Mouse (Mus musculus) frontal cortex, postnatal 36 days (tissue): ENCODE results near the gene Fam192a.

Experiments used
- DNase-seq, 2 experiments: peaks; one replicate each; pipeline ENCODE4 v3.0.0; 2022; ENCODE audit warnings: low spot score in 2 of 2

Gene Fam192a

DNA sequence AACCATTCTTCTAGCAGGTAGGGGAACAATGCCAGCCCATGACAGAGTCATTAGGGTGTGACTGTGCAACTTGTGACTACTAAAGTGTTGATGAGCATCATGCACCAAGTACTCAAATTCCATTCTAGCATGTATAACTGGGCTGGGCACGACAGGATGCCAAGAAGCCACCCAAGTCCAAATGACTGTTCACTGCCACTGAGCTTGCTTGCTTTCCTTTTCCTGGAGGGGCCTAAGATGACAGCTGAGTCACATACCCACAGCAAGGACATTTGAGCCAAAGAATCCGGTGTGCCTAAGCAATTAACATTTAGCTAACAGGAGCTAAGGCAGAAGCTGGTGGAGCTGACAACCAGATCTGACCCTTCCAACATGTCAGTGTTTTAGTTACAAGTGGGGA is 29.9 kb downstream of the Fam192a start:
- DNase-seq: no peak

DNA sequence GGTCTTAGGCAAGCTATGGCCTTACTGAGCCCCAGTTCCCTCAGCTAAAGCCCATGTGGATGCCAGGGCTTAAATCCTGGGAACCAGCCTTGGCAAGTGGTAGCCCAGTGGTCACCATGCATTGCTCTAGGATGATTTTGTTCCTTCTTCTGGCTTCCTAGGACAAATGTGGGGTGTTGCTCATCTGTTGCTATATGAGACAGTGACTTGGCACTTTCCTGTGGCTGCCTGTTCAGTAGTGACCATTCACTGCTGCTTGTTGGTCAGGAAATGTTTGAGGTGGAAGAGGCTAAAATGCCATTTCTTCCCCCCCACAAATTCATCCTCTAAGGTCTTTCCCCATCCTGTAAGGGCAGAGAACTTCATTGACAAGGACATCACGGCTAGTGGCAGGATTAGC is 32.4 kb downstream of the Fam192a start:
- DNase-seq: no peak

DNA sequence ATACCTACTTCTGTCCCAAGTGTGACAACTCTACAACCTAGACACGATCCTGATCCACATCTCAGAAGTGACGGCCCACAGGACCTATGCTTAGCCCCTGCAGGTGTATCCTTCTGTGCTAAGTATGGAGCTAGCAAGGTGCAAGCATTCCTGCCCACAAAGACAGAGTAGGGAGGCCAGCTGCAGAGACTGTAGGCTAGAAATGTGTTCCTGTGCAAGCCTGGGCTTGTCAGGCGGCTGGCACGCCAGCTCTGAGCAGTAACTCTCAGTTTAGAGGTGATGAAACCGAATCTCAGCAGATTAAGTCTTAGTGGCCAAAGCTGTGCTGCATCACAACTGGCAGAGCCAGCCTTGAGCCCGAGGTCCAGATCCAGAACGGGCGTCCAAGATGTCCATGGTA is 33.7 kb downstream of the Fam192a start:
- DNase-seq: no peak

DNA sequence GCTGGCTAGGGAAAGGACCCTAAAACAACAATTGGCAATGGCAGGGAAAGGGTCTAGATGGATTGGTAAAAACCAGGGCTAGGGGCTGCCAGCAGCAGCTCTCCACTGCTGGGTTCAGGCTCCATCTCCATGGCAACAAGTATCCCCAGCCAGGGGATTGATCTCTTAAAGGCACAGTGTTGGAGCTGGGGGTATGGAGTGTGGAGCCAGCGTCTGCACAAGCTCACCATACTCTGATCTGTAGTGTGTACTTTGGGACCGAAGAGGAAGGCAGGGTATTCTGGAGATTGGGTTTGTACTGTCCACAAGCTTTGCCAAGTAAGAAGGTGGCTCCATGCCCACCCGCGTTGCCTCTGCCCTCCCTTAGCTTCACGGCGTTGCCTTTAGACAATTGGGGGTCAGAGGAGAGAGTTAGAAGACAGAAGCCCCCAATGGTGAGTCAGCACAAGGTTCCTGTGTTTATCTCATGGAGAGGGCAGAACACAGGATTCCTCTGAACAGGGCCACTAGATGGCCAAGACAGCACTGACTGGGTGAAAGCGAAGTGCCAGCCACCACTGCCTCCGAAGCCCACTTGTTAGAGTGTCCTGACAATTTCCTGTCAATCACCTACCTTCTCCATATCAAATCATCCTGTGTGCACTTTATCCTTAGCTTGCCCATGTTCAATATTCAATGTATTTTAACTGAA is 34.5 kb downstream of the Fam192a start:
- no peak for DNase-seq

DNA sequence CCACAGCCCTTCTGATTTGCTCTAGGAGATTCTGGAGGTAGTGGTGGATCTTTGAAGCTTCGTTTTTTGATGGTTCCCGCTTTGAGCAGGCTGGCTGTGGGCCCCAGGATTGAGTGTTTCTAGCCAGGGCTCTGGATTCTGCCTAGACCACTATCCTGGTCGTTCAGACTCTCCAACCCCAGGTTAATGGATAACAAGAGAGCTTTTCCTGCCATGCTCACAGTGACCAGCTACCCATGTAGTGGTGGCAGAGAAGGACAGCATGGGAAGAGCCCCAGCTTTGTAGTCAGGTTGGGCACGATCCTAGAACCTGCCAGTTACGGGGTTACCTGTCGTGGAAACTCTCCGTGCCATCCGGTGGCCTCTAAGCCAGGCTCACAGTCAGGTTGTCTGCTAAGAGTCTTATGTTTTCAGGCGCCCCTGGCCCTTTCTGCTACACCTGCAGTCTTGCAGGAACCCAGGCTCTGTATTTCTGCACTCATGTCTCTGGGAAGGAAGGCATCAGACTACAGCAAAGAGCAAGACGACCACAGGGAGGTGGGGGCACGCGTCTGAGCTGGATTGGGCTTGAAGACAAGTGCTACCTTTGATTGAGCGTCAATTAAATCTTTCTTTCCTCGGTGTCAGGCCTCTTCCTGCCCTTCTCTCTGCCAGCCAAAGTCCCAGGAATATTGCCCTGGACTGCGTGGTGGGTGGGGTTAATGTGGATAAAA is 35.2 kb downstream of the Fam192a start:
- DNase-seq: no peak

DNA sequence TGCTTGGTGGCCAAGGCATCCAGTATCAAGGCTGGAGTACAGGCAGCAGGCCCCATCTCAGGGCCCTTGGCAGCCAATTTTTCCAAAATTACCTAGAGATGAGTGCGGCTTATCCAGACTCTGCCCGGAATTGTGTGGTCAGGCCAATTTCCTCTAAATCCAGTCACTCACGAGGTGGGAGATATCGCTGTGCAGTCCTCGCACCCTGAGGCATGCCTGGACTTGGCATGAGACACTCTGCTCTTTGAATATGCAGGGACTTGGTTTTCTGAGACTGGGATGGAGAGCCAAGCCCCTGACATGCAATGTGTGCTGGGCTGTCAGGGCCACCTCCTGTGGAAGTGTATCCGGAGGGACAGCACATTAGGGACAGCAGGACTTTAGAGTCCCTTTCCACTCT is 35.8 kb downstream of the Fam192a start:
- DNase-seq: no peak

DNA sequence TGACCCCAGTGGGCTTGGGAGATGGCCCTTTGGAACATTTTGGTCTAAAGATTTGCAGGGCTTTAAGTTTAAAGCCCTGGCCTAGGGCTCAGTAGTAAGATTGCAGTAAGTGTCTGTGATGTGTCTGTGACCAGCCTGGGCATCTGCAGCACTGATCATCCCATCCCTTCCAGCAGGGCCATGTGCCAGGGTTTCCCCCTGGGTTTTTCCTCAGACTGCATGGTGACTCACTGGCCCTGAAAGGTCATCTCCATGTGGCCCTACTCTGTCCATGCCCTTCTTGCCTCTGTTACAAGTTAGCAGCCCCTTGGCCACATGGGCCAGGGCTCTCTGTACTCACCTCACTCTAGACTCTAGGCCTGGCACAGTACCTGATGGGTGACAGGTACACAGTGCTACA is 37.4 kb downstream of the Fam192a start:
- no peak for DNase-seq

DNA sequence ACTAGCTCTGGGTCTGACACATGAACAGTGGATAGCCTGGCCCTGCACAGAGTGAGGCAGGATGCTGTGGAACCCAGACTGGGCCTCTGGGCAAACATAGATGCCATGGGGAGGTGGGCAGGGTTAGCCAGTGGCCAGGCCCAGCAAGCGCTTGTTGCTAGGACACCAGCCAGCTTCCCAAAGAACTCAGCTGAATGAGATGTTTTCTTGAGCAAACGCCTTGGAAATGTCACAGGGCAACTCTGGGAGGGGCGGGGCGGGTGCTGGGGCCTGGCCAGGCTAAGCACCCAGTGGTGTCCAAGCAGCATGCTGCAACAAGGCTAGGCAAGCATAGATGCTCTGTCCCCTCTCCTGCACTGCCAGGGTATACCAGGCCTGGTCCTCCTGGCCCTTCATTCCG is 40.5 kb downstream of the Fam192a start:
- DNase-seq: peak in 1 of 2 experiments; percentile 42

DNA sequence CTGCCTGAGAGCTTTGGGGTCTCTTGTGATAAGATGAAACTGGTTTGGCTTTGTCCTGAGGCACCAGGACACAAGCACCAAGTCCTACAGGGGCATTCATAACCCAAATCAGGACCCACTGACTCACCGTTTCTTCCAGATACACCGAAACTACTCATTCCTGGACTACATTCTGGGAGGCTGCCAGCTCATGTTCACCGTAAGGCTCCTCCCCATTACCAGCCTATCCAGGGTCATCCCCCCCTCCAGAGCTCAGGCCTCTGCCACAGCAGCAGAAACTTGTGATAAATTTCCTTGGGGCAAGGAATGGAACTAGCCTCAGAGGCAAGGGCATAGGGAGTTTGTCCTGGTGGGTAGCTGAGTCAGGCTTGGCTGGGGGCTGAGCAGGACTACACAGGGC is 44.5 kb downstream of the Fam192a start:
- DNase-seq: no peak

DNA sequence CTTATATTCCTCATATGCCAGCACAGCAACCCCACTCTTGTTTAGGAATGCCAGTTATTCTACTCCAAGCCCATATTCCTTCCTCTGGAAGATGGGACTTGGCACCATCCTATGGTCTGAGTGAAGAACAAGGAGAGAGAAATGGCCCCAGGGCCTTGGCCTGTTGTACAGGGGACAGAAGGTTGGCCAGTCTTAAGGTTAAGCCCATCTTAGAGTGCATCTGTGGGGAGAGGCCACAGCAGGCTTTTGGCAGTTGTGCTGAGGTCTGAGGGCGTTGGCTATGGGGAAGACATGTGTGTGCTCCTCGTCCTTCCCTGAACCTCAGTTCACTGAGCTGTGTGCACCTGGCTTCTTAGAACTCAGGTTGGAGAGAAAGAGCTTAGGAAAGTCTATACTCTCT is 49.1 kb downstream of the Fam192a start:
- DNase-seq: no peak

DNA sequence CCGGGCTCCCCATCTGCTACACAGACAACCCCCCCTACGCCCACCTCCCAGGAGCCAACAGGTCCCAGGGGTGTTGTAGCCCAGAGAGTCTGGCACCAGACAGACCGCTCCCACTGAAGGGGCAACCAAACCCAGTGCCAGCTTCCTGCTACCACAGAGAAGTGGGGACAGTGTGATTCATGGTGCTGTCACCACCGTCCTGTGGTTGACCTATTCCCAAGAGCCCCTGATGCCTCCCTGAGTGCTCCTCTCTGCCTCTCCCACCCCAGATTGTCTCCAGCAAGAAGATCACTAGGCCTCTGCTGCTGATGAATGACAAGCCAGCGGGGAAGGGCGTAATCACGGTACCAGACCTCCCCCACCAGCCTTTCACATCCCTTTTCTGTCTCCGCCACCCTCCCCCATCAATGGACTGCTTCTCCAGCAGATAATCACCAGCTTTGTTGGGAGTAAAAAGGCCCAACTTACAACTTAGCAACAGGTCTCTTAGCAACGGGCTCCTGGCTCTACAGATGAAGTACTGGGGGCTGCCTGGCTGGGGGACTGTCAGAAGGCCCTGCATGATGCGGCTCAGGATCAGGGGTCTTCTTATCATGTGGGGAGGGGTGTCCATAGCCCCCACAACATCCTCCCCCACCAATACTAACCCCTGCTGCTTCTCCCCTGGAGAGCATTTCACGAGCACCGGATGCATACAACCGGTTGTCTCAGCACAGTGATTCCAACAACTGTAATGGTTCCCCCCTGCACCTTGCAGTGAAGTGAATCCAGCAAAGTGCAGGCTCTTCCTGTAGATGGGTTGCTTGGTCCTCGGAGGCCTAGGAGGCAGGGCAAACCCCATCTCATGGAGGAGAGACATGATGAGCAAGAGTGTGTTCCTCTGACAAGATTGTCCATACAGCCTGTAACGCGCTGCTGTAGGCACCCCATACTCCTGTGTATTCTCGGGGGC is 50.0 kb downstream of the Fam192a start:
- DNase-seq: peak; percentile 51 to 61

DNA sequence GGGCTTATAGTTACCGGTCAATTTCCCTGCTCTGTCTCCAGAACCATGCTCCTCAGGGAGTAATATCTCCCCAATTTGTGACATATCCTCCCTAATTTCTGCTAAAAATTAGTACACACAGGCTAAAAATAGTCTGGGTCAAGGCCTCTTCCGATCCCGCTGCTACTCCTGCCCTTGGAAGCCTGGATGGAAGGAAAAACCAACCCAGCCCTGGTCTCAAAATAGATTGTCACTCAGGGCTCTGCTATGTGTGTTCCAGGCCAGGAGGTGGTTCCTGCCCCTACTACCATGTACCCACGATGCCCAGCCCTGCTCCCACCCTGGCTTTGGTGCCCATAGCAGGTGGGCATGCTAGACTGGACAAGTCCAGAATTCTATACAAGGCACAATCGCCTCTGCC is 51.8 kb downstream of the Fam192a start:
- DNase-seq: no peak

DNA sequence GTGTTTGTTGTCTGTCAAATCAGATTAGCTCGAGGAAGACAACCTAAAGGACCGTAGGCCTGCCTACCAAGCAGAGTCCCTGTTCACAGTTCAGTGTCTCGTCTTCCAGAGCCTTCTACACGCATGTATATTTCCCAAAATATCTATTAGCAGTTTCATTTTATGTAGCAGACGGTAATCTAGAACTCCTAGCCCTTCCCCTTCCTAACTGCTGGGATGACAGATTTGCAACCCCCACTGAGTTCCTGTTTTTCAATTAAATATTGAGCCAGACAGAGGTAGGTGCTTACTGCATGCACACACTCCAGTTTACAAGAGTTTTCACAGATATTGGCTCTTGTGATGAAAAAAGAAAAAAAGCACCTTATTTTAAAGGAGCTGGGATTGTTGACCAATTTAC is 52.3 kb downstream of the Fam192a start:
- no peak for DNase-seq

DNA sequence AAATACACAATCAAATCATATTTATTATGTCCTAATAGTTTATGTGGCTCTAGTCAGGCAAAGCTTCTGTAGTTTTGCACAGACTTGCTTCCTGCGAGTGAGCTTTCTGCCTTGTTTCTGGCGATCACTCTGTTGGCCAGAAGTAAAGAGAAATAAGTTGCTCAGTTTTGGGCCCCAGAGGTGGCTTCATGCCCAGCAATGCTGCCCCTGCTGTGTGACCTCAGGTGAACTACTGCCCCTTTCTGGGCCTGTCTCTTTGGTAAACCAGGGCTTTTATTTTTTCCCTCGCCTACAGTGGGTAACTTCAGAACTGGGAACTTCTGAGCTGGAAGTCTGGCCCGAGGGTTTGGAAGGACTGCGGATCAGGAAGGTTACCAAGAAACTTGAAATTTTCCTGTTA is 52.8 kb downstream of the Fam192a start:
- no peak for DNase-seq

DNA sequence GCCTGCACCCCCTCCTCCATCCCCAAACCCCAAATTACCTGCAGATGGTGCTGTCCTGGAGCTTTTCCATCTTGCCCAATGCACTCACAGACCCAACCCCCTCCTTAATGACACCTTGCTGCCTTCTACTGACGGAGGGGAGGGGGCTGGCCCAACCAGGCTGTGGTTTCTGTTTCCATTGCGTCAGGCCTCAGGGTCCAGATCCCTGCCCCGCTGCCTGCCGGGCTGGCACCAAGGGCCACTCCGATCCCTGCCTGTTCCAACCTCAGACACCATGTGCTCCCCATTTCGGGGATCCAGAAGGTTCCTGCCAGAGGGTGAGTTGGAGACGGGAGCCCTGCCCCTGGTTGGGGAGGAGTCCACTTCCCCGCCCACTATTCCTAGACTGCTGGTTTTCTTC is 57.8 kb downstream of the Fam192a start:
- DNase-seq: no peak

DNA sequence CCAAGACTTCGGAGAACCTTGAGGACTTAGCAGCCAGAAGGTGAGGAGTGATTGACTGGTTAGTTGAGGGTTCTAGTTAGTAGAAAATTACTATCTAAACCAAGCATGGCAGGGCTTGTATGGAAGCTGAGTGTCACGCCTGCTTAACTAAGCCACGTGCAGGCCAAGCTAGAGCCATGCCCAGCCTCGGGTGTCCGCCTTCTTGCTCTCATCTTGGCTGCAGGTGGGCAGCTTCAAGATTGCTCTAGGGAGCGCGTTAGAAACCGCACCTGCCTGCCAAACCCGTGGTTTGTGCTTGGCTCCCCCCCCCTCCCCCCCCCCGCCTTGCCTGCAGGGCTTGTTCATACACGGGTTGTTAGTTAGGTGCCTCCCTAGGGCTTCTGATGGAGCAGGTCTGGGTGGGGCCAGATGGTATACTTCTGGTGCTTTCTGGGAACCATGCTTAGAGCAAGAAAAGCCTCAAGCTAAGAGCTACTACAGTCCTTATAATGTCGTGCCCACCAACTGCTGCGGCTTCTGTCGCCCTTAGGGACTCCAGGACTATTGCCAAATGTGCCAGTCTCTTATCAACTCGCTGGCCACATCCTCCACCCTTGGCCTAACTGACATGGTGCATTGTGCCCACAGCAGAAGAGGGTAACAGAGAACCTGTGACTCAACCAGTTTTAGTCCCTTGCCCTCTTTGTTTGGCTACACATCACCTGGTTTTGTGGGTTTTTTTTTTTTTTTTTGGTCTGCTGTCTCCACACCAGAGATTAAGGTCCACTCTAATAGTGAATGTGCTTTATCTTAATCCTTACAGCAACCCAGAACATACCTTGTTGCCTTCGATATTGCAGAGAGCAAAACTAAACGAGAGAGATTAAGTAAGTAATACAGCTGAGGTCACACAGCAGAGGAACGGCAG is 60.7 kb downstream of the Fam192a start:
- DNase-seq: no peak

DNA sequence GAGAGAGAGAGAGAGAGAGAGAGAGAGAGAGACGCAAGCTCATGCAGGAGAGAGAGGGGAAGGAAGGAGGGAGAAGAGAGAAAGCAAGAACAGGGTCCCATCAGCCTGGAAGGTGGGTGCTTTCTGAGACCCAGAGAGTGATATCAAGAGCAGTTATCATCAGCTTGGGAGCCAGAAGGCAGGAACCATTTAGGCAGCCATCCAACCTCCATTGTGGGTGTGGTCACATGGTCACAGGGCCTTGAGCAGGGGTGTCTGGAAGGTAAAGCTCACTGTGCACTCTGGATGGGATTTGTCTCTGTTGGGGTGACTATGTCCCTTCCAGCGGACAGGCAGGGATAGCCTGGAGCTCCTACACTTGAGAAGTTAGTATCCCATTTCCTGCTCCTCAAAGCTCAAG is 61.8 kb downstream of the Fam192a start:
- no peak for DNase-seq

DNA sequence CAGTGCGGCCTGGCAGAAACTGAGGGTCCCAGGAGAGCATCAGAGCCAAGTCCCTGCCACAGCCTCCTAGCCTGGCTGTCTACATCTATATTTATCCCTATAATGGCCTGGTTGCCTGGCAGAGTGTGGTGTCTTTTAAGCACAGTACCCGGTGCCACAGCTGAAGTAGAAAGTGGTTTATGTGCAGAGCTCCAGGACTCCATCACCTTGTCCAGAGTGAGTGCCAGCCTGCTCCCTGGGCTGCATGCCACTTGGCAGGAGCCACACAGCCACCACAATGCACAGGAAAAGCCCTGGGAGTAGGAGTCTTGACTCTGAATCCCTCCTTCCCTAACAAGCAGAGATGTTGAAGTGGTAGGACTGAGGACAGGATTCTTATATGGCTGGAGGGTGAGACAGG is 64.3 kb downstream of the Fam192a start:
- DNase-seq: no peak

DNA sequence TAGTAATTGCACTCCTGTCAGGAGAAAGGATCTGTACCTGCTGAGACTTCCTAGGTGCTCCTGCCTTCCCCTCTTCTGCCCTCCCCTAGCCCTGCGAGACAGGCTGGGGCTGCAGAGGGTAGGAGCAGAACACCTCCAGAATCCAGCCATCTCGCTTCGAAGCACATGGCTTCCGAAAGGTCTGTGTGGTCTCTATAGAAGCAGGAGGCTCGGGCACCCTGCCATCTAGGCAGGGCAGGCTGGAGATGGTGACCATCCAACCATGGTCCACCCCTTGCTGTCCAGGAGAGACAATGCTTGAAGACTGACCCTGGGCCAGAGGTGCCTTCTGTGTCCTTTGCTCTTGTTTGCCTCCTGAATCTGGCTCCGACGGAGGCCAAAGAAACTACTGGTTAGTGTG is 66.2 kb downstream of the Fam192a start:
- DNase-seq: no peak

DNA sequence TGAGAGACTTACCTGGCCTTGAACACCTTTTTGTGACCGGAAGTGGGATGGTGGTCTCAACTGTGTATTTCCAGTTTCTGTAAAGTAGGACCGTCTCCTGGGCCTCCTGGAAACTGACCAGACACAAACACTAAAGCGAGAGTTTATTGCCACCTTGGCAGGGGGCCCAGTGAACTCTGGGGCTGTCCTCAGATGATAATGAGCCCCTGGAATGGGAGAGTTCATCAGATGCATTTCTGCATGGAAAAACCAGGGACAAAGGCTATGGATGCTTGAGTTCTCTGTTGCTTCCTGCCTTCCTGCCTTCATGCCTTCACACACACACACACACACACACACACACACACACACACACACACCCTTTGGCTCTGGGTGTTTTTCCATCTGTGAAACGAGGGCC is 67.2 kb downstream of the Fam192a start:
- DNase-seq: no peak

DNA sequence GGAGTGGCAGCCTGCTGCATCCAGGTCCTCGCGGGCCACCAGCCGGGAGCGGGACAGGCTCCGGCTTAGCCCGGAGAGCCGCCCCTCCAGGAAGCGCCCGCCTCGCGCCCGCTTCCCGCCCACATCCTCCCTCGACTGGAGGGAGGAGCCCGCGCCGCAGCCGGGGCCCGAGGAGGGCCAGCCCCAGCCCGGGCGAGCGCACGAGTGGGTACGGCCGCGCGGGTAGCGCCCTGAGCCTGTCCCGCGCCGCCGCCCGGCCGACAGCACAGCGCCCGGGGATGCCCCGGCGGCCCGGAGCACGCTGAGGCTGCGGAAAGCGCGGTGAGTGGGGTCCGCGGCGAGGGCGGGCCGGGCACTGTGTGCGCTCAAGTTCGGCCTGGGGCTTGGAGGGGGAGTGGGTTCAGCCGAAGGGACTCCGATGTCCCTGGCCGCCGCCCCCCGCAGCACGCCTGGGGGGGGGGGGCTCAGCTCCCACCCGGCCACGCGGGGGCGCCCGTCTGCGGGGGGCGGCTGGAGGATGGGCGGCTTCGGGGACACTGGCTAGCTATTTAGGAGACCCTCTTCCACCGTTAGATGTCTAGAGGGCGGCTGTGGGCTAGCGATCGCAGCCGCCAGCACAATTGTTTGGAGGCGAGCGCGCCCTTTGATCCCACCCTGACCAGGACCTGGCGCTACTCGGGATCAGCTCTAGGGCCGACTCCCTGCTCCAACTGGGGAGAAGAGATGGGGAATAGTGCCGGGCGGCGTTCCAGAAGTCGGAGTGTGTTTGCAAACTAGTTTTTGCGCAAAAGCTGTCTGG is 68.7 kb downstream of the Fam192a start, which contains the start of gene Cpne2:
Gene Cpne2 (plus strand): TSS at position 118 of the 799 bp plus-strand sequence.
- peak; percentile 32 to 38 for DNase-seq
